Comparison of ENCODE assay signal across 9 mouse cellular contexts in the genomic region with DNA sequence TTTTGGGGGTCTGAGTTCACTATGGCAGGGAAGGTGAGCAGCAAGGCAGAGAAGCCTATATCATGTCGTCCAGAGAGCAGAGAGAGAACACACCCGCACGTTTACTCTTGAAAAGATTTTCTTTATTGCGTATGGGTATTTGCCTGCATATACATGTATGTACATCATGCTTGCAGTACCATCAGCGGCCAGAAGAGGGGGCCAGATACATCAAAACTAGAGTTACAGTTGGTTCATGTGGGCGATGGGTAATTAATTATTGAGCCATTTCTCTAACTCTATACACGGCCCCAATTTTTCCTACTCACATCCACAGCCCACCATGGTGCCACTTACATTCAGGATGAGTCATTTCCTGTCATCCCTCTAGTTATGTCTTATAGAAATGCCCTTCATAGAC. TPM values are rescaled to one million over a fixed set of nuclear protein-coding genes. Genes with fewer than 3 reads are reported as not detected.
DNase-seq lines count a peak whose midpoint lies in the region; ATAC-seq and TF ChIP-seq lines count a peak whose summit lies in the region.
"Had no signal": no experiment of that assay in that cellular context is flagged by ENCODE, and none has a peak within 500 bp of the region (broad histone marks: within the 10 kb centered on the region; RNA-seq: fewer than 3 reads in every experiment).

No protein-coding gene starts in this region.

- H3K4me3 ChIP-seq in heart, postnatal 0 days (ENCODE audit: low read depth, low read length) = no peak overlapping the region
- no peak overlapping the region for H3K4me3 ChIP-seq in neural tube, embryonic 13.5 days
- no peak overlapping the region for H3K4me3 ChIP-seq in heart, embryonic 10.5 days

- no peaks in the 10 kb centered on the region for H3K36me3 ChIP-seq in heart, postnatal 0 days (replicated peaks; ENCODE audit: control insufficient read depth, insufficient read depth, low read length)
- H3K36me3 ChIP-seq in neural tube, embryonic 13.5 days = peaks cover 29% of the 10 kb centered on the region
- no peaks in the 10 kb centered on the region for H3K36me3 ChIP-seq in heart, embryonic 10.5 days

- no peak for DNase-seq in heart, postnatal 0 days (ENCODE audit: low spot score)
- DNase-seq in heart, adult 8-10 months (ENCODE audit: low spot score) = no peak
- peak; percentile 62 to 65 for DNase-seq in right cerebral cortex, postnatal 10 days (ENCODE audit: low spot score in 2 of 2)
- DNase-seq in right cerebral cortex, postnatal 25 days = no peak
- DNase-seq in c-Kit-positive CD71-positive TER-119-negative erythroid progenitor cells, embryonic 14.5 days (ENCODE audit: low read depth) = peak; percentile 70
- no peak for DNase-seq in heart, embryonic 10.5 days (ENCODE audit: low spot score)

- no peak for TF ChIP-seq EP300 in heart, postnatal 0 days (IDR thresholded peaks at IDR 0.05; ENCODE audit: low read depth)

- TF ChIP-seq CTCF in heart, postnatal 0 days (IDR thresholded peaks at IDR 0.05; ENCODE audit: low read depth) = peak; percentile 47

- H3K27ac ChIP-seq in heart, postnatal 0 days (ENCODE audit: low read depth) = no peak overlapping the region
- H3K27ac ChIP-seq in neural tube, embryonic 13.5 days (replicated peaks) = 0 out of 2 replicates have a peak overlapping the region, but pooled peaks have one; percentile 30
- H3K27ac ChIP-seq in heart, embryonic 10.5 days = no peak overlapping the region

- no peak overlapping the region for H3K4me2 ChIP-seq in heart, postnatal 0 days (ENCODE audit: low read depth, low read length)
- H3K4me2 ChIP-seq in neural tube, embryonic 13.5 days = no peak overlapping the region

- no peaks in the 10 kb centered on the region for H3K9me3 ChIP-seq in heart, postnatal 0 days (replicated peaks; ENCODE audit: control insufficient read depth, low read length)
- no peaks in the 10 kb centered on the region for H3K9me3 ChIP-seq in neural tube, embryonic 13.5 days
- no peaks in the 10 kb centered on the region for H3K9me3 ChIP-seq in heart, embryonic 10.5 days

- no peak for ATAC-seq in heart, postnatal 0 days (ENCODE audit: insufficient read depth, low read depth)
- ATAC-seq in neural tube, embryonic 13.5 days (ENCODE audit: low read depth) = no peak
- ATAC-seq in erythroid progenitor cell, adult 5-6 weeks (replicated peaks; ENCODE audit: low FRiP score, poor library complexity, severe bottlenecking) = no peak

- H3K9ac ChIP-seq in heart, postnatal 0 days (replicated peaks; ENCODE audit: low read depth, low read length) = no peak overlapping the region
- no peak overlapping the region for H3K9ac ChIP-seq in neural tube, embryonic 13.5 days

- 72% methylated on average over 7 of the region's 7 CpGs for WGBS in heart, postnatal 0 days
- 73% methylated on average over 7 of the region's 7 CpGs for WGBS in neural tube, embryonic 13.5 days
- 62% methylated on average over 7 of the region's 7 CpGs for WGBS in heart, embryonic 10.5 days

- peaks cover 30% of the 10 kb centered on the region for H3K4me1 ChIP-seq in heart, postnatal 0 days (ENCODE audit: control insufficient read depth, insufficient read depth)
- peaks cover 50% of the 10 kb centered on the region for H3K4me1 ChIP-seq in neural tube, embryonic 13.5 days (replicated peaks)
- peaks cover 64% of the 10 kb centered on the region for H3K4me1 ChIP-seq in heart, embryonic 10.5 days

- no peaks in the 10 kb centered on the region for H3K27me3 ChIP-seq in heart, postnatal 0 days (ENCODE audit: control insufficient read depth, insufficient read depth, low read length)
- H3K27me3 ChIP-seq in neural tube, embryonic 13.5 days = no peaks in the 10 kb centered on the region
- no peaks in the 10 kb centered on the region for H3K27me3 ChIP-seq in heart, embryonic 10.5 days (ENCODE audit: insufficient read depth, poor library complexity, severe bottlenecking)

RNA-seq across cellular contexts. Expression of a gene that starts 18.7 kb away (rescaled TPM):
- total RNA-seq in heart, postnatal 0 days (2014; rRNA removed; ENCODE audit: low replicate concordance) = not detected in 2 replicates
- polyA plus RNA-seq in heart, postnatal 0 days (2015; fragmentation: Nextera tagmentation; extraction: Ambion mirVana) = not detected in 2 replicates
- total RNA-seq in heart, adult 8-10 months (2022) = not detected
- polyA plus RNA-seq in neural tube, embryonic 13.5 days (2015; fragmentation: Nextera tagmentation; extraction: Ambion mirVana) = 0.46 and 0.84 TPM in 2 replicates
- total RNA-seq in erythroid progenitor cell, adult 5-6 weeks (2015; ENCODE audit: low replicate concordance) = not detected in 2 replicates
- not detected in 2 replicates for total RNA-seq in erythroid progenitor cell, adult 5-6 weeks (2017; ENCODE audit: low replicate concordance)
- polyA plus RNA-seq in heart, embryonic 10.5 days (2016; fragmentation: Nextera tagmentation; extraction: Ambion mirVana) = 0.07 and 0.18 TPM in 2 replicates
- polyA plus RNA-seq: large intestine, adult 2 months had no signal

RNA-seq across cellular contexts. Expression of a gene that starts 50.4 kb away (rescaled TPM):
- 3.0 and 10.9 TPM in 2 replicates for total RNA-seq in heart, postnatal 0 days (2014; rRNA removed; ENCODE audit: low replicate concordance)
- 2.1 and 2.5 TPM in 2 replicates for polyA plus RNA-seq in heart, postnatal 0 days (2015; fragmentation: Nextera tagmentation; extraction: Ambion mirVana)
- under 1 TPM in 1 of 4 experiments, not detected in 3; 0.08 TPM for total RNA-seq in heart, adult 8-10 months (2022)
- polyA plus RNA-seq in neural tube, embryonic 13.5 days (2015; fragmentation: Nextera tagmentation; extraction: Ambion mirVana) = 0.11 and 0.25 TPM in 2 replicates
- total RNA-seq in erythroid progenitor cell, adult 5-6 weeks (2015; ENCODE audit: low replicate concordance) = not detected in 2 replicates
- not detected in 2 replicates for total RNA-seq in erythroid progenitor cell, adult 5-6 weeks (2017; ENCODE audit: low replicate concordance)
- polyA plus RNA-seq in heart, embryonic 10.5 days (2016; fragmentation: Nextera tagmentation; extraction: Ambion mirVana) = 7.8 and 15.7 TPM in 2 replicates

Comparison
In these comparisons a context has a peak if more than half of its experiments do, and no peak if none do; other contexts are left out.
1. DNase-seq: peak in right cerebral cortex, postnatal 10 days (2 of 2) and c-Kit-positive CD71-positive TER-119-negative erythroid progenitor cells, embryonic 14.5 days (single experiment); none in heart, postnatal 0 days (single experiment), heart, adult 8-10 months (single experiment), right cerebral cortex, postnatal 25 days (single experiment) and heart, embryonic 10.5 days (single experiment).